Mouse (Mus musculus) embryonic fibroblast, embryonic 13.5 days (primary cell): Measurements from ENCODE around the gene Fads3.

Experiments
- CTCF ChIP-seq: IDR thresholded peaks from 2 replicates; pipeline ENCODE4 v1.5.1; 2011; ENCODE audit warnings: mild to moderate bottlenecking, control low read depth, low read length, moderate library complexity, borderline replicate concordance; ENCODE audit not compliant: insufficient read depth
- POLR2A ChIP-seq: IDR thresholded peaks from 2 replicates; pipeline ENCODE4 v1.6.1; 2011; ENCODE audit warnings: low read depth, mild to moderate bottlenecking, control low read depth, low read length, moderate library complexity

DNA sequence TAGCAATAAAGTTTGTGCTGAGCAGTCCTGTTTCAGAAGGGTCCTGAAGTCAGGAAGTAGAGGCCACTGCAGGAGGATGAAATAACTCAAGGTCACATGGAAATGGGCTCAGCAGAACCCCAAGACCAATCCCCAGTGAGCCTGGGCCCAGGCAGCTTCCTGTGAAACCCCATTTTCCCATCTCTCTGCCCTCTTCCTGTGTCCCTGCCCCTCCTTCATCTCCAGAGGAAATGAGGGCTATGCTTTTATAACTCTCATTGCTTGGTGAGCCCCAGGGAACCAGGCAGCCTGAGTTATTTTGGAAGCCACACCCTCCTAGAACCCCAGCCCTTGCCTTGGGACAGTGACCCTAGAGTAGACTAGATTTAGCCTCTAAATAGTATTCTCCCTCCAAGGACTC, 8.2 kb downstream of the Fads3 start:
- TF ChIP-seq POLR2A (no peak), CTCF (no peak)
